Mouse (Mus musculus) MEL (cell line): ENCODE measurements at regions not wholly inside any gene's neighbourhood (a gene's known extent, or its start where the extent isn't known, plus 50 kb on each side); places are given as distances from the start of the nearest gene placed in this dataset.

Experiments
- DNase-seq: peaks from one replicate; pipeline ENCODE4 v3.0.0; 2011; ENCODE audit warnings: low read depth, low spot score
- H3K27ac ChIP-seq: 2 replicates; pipeline ENCODE4 v1.5.1; 2012; ENCODE audit warnings: low read depth, mild to moderate bottlenecking, control low read depth, low read length, moderate library complexity; ENCODE audit not compliant: control insufficient read depth
- H3K27me3 ChIP-seq, 2 experiments: fragments of 150-350 bp in 1 of 2; sonication (generic) in 1 of 2; 2 replicates each; pipeline ENCODE4 v1.6.1; 2012; ENCODE audit warnings: low read length in 2 of 2, mild to moderate bottlenecking in 2 of 2, improper control_type of control experiment in 1 of 2, moderate library complexity in 1 of 2; ENCODE audit not compliant: insufficient read depth in 2 of 2, control insufficient read depth in 1 of 2
- H3K36me3 ChIP-seq, 2 experiments: 2 replicates each; pipeline ENCODE4 v1.6.1; 2012 to 2014; ENCODE audit warnings: low read length in 2 of 2, improper control_type of control experiment in 1 of 2, inconsistent platforms in 1 of 2, mild to moderate bottlenecking in 1 of 2; ENCODE audit not compliant: insufficient read depth in 2 of 2, control insufficient read depth in 1 of 2
- H3K4me1 ChIP-seq, 2 experiments: fragments of 150-350 bp in 1 of 2; sonication (generic) in 1 of 2; 2 replicates each; pipeline ENCODE4 v1.6.1; 2012; ENCODE audit warnings: low read length in 2 of 2, improper control_type of control experiment in 1 of 2, mild to moderate bottlenecking in 1 of 2; ENCODE audit not compliant: insufficient read depth in 2 of 2, control insufficient read depth in 1 of 2
- H3K4me3 ChIP-seq, 2 experiments: fragments of 150-350 bp in 1 of 2; sonication (generic) in 1 of 2; 2 replicates each; pipeline ENCODE4 v1.5.1; 2012; ENCODE audit warnings: low read depth in 2 of 2, low read length in 2 of 2, mild to moderate bottlenecking in 2 of 2, moderate library complexity in 2 of 2, control low read depth in 1 of 2, improper control_type of control experiment in 1 of 2; ENCODE audit not compliant: control insufficient read depth in 1 of 2, insufficient read depth in 1 of 2
- H3K79me2 ChIP-seq: 2 replicates; pipeline ENCODE4 v1.6.1; 2012; ENCODE audit warnings: mild to moderate bottlenecking, low read length, moderate library complexity; ENCODE audit not compliant: control insufficient read depth, poor library complexity, insufficient read depth
- H3K9ac ChIP-seq: 2 replicates; pipeline ENCODE4 v1.6.1; 2012; ENCODE audit warnings: low read depth, mild to moderate bottlenecking, control low read depth, low read length, moderate library complexity; ENCODE audit not compliant: control insufficient read depth, poor library complexity, severe bottlenecking
- H3K9me3 ChIP-seq: fragments of 150-350 bp; sonication (generic); replicated peaks from 2 replicates; pipeline ENCODE4 v1.6.1; 2012; ENCODE audit warnings: mild to moderate bottlenecking, low read length, improper control_type of control experiment, moderate library complexity; ENCODE audit not compliant: insufficient read depth
- BHLHE40 ChIP-seq: IDR thresholded peaks from 2 replicates; pipeline ENCODE4 v1.6.1; 2012; ENCODE audit warnings: low read depth, mild to moderate bottlenecking, inconsistent platforms, low read length, improper control_type of control experiment, borderline replicate concordance
- CHD1 ChIP-seq: IDR thresholded peaks from 2 replicates; pipeline ENCODE4 v1.6.1; 2012; ENCODE audit warnings: low read depth, mild to moderate bottlenecking, inconsistent platforms, low read length, improper control_type of control experiment
- CTCF ChIP-seq, 3 experiments: IDR thresholded peaks in 2 of 3; conservative IDR thresholded peaks in 1 of 3; 2 replicates each; pipeline ENCODE4 v1.5.1; 2011 to 2012; ENCODE audit warnings: low read length in 3 of 3, low read depth in 2 of 3, mild to moderate bottlenecking in 2 of 3, improper control_type of control experiment in 1 of 3, inconsistent platforms in 1 of 3, mixed read lengths in 1 of 3, moderate library complexity in 1 of 3; ENCODE audit not compliant: control insufficient read depth in 1 of 3, insufficient read depth in 1 of 3, poor library complexity in 1 of 3, severe bottlenecking in 1 of 3
- ELF1 ChIP-seq: IDR thresholded peaks from 2 replicates; pipeline ENCODE4 v1.6.1; 2014; ENCODE audit warnings: low read depth, mild to moderate bottlenecking, inconsistent platforms, low read length, improper control_type of control experiment, moderate library complexity
- EP300 ChIP-seq, 2 experiments: IDR thresholded peaks; 2 replicates each; pipeline ENCODE4 v1.6.1; 2011; ENCODE audit warnings: improper control_type of control experiment in 2 of 2, low read length in 2 of 2, low read depth in 1 of 2, mild to moderate bottlenecking in 1 of 2
- ETS1 ChIP-seq: IDR thresholded peaks from 2 replicates; pipeline ENCODE4 v1.6.1; 2012; ENCODE audit warnings: low read depth, mild to moderate bottlenecking, inconsistent platforms, low read length, improper control_type of control experiment, moderate library complexity
- GABPA ChIP-seq: IDR thresholded peaks from 2 replicates; pipeline ENCODE4 v1.6.1; 2012; ENCODE audit warnings: low read depth, mild to moderate bottlenecking, inconsistent platforms, low read length, improper control_type of control experiment, moderate library complexity
- HCFC1 ChIP-seq: IDR thresholded peaks from 2 replicates; pipeline ENCODE4 v1.6.1; 2012; ENCODE audit warnings: low read depth, mild to moderate bottlenecking, inconsistent platforms, low read length, improper control_type of control experiment, moderate library complexity
- JUND ChIP-seq: IDR thresholded peaks from 2 replicates; pipeline ENCODE4 v1.6.1; 2011; ENCODE audit warnings: low read depth, mild to moderate bottlenecking, improper control_type of control experiment, low read length
- KAT2A ChIP-seq: conservative IDR thresholded peaks from 2 replicates; pipeline ENCODE4 v1.6.1; 2012; ENCODE audit warnings: low read depth, low read length, improper control_type of control experiment, inconsistent platforms
- MAFK ChIP-seq: IDR thresholded peaks from 2 replicates; pipeline ENCODE4 v1.6.1; 2011; ENCODE audit warnings: low read depth, mild to moderate bottlenecking, low read length, improper control_type of control experiment, borderline replicate concordance
- MAX ChIP-seq: IDR thresholded peaks from 2 replicates; pipeline ENCODE4 v1.6.1; 2011; ENCODE audit warnings: low read length, improper control_type of control experiment
- MAZ ChIP-seq: IDR thresholded peaks from 2 replicates; pipeline ENCODE4 v1.6.1; 2012; ENCODE audit warnings: low read depth, mild to moderate bottlenecking, inconsistent platforms, low read length, improper control_type of control experiment
- MEF2A ChIP-seq: IDR thresholded peaks from 2 replicates; pipeline ENCODE4 v1.6.1; 2014; ENCODE audit warnings: low read depth, mild to moderate bottlenecking, inconsistent platforms, low read length, improper control_type of control experiment; ENCODE audit not compliant: poor library complexity, insufficient replicate concordance, severe bottlenecking; ENCODE audit errors: extremely low read depth
- MXI1 ChIP-seq: IDR thresholded peaks from 2 replicates; pipeline ENCODE4 v1.6.1; 2011; ENCODE audit warnings: mild to moderate bottlenecking, low read depth, low read length, improper control_type of control experiment
- MYB ChIP-seq: IDR thresholded peaks from 2 replicates; pipeline ENCODE4 v1.6.1; 2011; ENCODE audit warnings: mild to moderate bottlenecking, low read depth, low read length, improper control_type of control experiment
- MYC ChIP-seq: IDR thresholded peaks from 2 replicates; pipeline ENCODE4 v1.6.1; 2011; ENCODE audit warnings: low read depth, mild to moderate bottlenecking, low read length, improper control_type of control experiment, moderate library complexity
- NELFE ChIP-seq: IDR thresholded peaks from 2 replicates; pipeline ENCODE4 v1.6.1; 2011; ENCODE audit warnings: low read depth, low read length, improper control_type of control experiment
- POLR2A ChIP-seq, 2 experiments: IDR thresholded peaks; 2 replicates each; pipeline ENCODE4 v1.6.1; 2011 to 2012; ENCODE audit warnings: low read length in 2 of 2, mild to moderate bottlenecking in 2 of 2, control low read depth in 1 of 2, improper control_type of control experiment in 1 of 2, low read depth in 1 of 2, moderate library complexity in 1 of 2; ENCODE audit not compliant: control insufficient read depth in 1 of 2, insufficient read depth in 1 of 2, poor library complexity in 1 of 2
- POLR2AphosphoS5 ChIP-seq: IDR thresholded peaks from 2 replicates; pipeline ENCODE4 v1.6.1; 2012; ENCODE audit warnings: low read depth, borderline replicate concordance, mild to moderate bottlenecking, inconsistent platforms, low read length, moderate library complexity, mixed read lengths
- RAD21 ChIP-seq: IDR thresholded peaks from 2 replicates; pipeline ENCODE4 v1.6.1; 2011; ENCODE audit warnings: mild to moderate bottlenecking, low read depth, low read length, improper control_type of control experiment
- RCOR1 ChIP-seq: IDR thresholded peaks from 2 replicates; pipeline ENCODE4 v1.6.1; 2012; ENCODE audit warnings: low read depth, mild to moderate bottlenecking, inconsistent platforms, low read length, improper control_type of control experiment
- SIN3A ChIP-seq: IDR thresholded peaks from 2 replicates; pipeline ENCODE4 v1.6.1; 2012; ENCODE audit warnings: low read length, improper control_type of control experiment, inconsistent platforms
- SMC3 ChIP-seq: IDR thresholded peaks from 2 replicates; pipeline ENCODE4 v1.6.1; 2011; ENCODE audit warnings: low read depth, low read length, improper control_type of control experiment
- TAL1 ChIP-seq: IDR thresholded peaks from 2 replicates; pipeline ENCODE4 v1.6.1; 2012; ENCODE audit warnings: mild to moderate bottlenecking, inconsistent platforms, low read length, moderate library complexity, mixed read lengths
- TCF12 ChIP-seq: IDR thresholded peaks from 2 replicates; pipeline ENCODE4 v1.6.1; 2014; ENCODE audit warnings: low read depth, mild to moderate bottlenecking, inconsistent platforms, low read length, improper control_type of control experiment, moderate library complexity
- ZKSCAN1 ChIP-seq: IDR thresholded peaks from 2 replicates; pipeline ENCODE4 v1.6.1; 2012; ENCODE audit warnings: low read depth, mild to moderate bottlenecking, inconsistent platforms, low read length, improper control_type of control experiment, moderate library complexity
- ZNF384 ChIP-seq: IDR thresholded peaks from 2 replicates; pipeline ENCODE4 v1.6.1; 2012; ENCODE audit warnings: low read depth, mild to moderate bottlenecking, inconsistent platforms, low read length, improper control_type of control experiment

GRCm38 (mm10) chr10:117549506-117549830, 79.8 kb upstream of the Cpm start:
- DNase-seq: no peak
- Histone ChIP-seq H3K4me3 (no peak overlapping the region), H3K27ac (no peak overlapping the region), H3K9me3 (no peaks in the 10 kb centered on the region), H3K4me1 (no peaks in the 10 kb centered on the region), H3K27me3 (no peaks in the 10 kb centered on the region), H3K36me3 (no peaks in the 10 kb centered on the region), H3K79me2 (no peaks in the 10 kb centered on the region), H3K9ac (no peak overlapping the region)
- TF ChIP-seq NELFE: no peak
- TF ChIP-seq MAX: no peak
- no peak for TF ChIP-seq ELF1
- no peak for TF ChIP-seq MEF2A
- no peak for TF ChIP-seq ZKSCAN1
- no peak for TF ChIP-seq CHD1
- TF ChIP-seq MAZ: no peak
- TF ChIP-seq SIN3A: no peak
- TF ChIP-seq TAL1: no peak
- no peak for TF ChIP-seq EP300 (IDR thresholded peaks at IDR 0.05; ENCODE audit: low read depth in 1 of 2, low read length in 2 of 2)
- TF ChIP-seq RAD21: no peak
- no peak for TF ChIP-seq MYC
- no peak for TF ChIP-seq TCF12
- TF ChIP-seq MAFK: no peak
- TF ChIP-seq GABPA: no peak
- no peak for TF ChIP-seq MYB
- TF ChIP-seq MXI1: no peak
- TF ChIP-seq ETS1: no peak

GRCm38 (mm10) chr10:117548775-117549505, 80.4 kb upstream of the Cpm start:
- Histone ChIP-seq H3K4me1 (no peaks in the 10 kb centered on the region), H3K27ac (no peak overlapping the region), H3K36me3 (no peaks in the 10 kb centered on the region), H3K4me3 (no peak overlapping the region), H3K9me3 (no peaks in the 10 kb centered on the region), H3K79me2 (no peaks in the 10 kb centered on the region), H3K9ac (no peak overlapping the region), H3K27me3 (no peaks in the 10 kb centered on the region)
- DNase-seq: no peak
- TF ChIP-seq POLR2AphosphoS5 (no peak), BHLHE40 (no peak), RCOR1 (no peak), ELF1 (no peak), SMC3 (no peak), MEF2A (no peak), MAFK (no peak), MAZ (no peak), HCFC1 (no peak), NELFE (no peak), POLR2A (IDR thresholded peaks at IDR 0.05; ENCODE audit: control insufficient read depth in 1 of 2, insufficient read depth in 1 of 2, low read depth in 1 of 2, low read length in 2 of 2, poor library complexity in 1 of 2) (no peak), ZNF384 (no peak), KAT2A (no peak), CTCF (IDR thresholded peaks at IDR 0.05 in 2 of 3, conservative IDR thresholded peaks at IDR 0.05 in 1 of 3; ENCODE audit: control insufficient read depth in 1 of 3, insufficient read depth in 1 of 3, low read depth in 2 of 3, low read length in 3 of 3, poor library complexity in 1 of 3, severe bottlenecking in 1 of 3) (no peak), JUND (no peak)
